Mouse (Mus musculus) embryonic facial prominence, embryonic 13.5 days (tissue): ENCODE results near the gene Gm11397. TPM values are rescaled to one million over a fixed set of nuclear protein-coding genes. Genes with fewer than 3 reads are reported as not detected.
"Not testable (repeated sequence)": the region's sequence is repeated elsewhere in the genome, so short reads cannot be mapped to it uniquely, and the experiment has no call there.

ENCODE experiments used
- ATAC-seq: fragments of 200-750 bp; cut with Nextera tagmentation; 2 replicates; pipeline ENCODE4 v1.8.0; 2017; ENCODE audit warnings: low read depth; ENCODE audit not compliant: insufficient number of reproducible peaks, insufficient read depth, low FRiP score, low TSS enrichment
- H3K27ac ChIP-seq: fragments of 300-500 bp; sonication (generic); 2 replicates; pipeline ENCODE4 v1.5.1; 2015; ENCODE audit warnings: moderate library complexity, mild to moderate bottlenecking, inconsistent platforms
- H3K27me3 ChIP-seq: fragments of 300-500 bp; sonication (generic); 2 replicates; pipeline ENCODE4 v1.6.1; 2015; ENCODE audit warnings: mild to moderate bottlenecking, inconsistent platforms
- H3K36me3 ChIP-seq: fragments of 300-500 bp; sonication (generic); 2 replicates; pipeline ENCODE4 v1.6.1; 2015; ENCODE audit warnings: mild to moderate bottlenecking, inconsistent platforms
- H3K4me1 ChIP-seq: fragments of 300-500 bp; sonication (generic); 2 replicates; pipeline ENCODE4 v1.6.1; 2015; ENCODE audit warnings: inconsistent platforms
- H3K4me2 ChIP-seq: fragments of 300-500 bp; sonication (generic); 2 replicates; pipeline ENCODE4 v1.6.1; 2015; ENCODE audit warnings: moderate library complexity, mild to moderate bottlenecking, inconsistent platforms
- H3K4me3 ChIP-seq: fragments of 300-500 bp; sonication (generic); 2 replicates; pipeline ENCODE4 v1.5.1; 2015; ENCODE audit warnings: mild to moderate bottlenecking, inconsistent platforms
- H3K9ac ChIP-seq: fragments of 300-500 bp; sonication (generic); 2 replicates; pipeline ENCODE4 v1.6.1; 2015; ENCODE audit warnings: mild to moderate bottlenecking, inconsistent platforms
- H3K9me3 ChIP-seq: fragments of 300-500 bp; sonication (generic); 2 replicates; pipeline ENCODE4 v1.6.1; 2016; ENCODE audit warnings: inconsistent platforms
- WGBS: fragments of 180-500 bp; shearing (Covaris S2); methylation state at CpG from one replicate; pipeline ENCODE4 v1.1.7; 2015; ENCODE audit warnings: mixed read lengths; 5-methylcytosine and 5-hydroxymethylcytosine counted together
- polyA plus RNA-seq: library from polyadenylated mRNA; unstranded; fragments of >200 nt; fragmentation: Nextera tagmentation; extraction: Ambion mirVana; gene quantifications from 2 replicates; pipeline ENCODE4 v1.2.1, GENCODE M21; 2015

Gm11397 gene
- not detected in 2 replicates for polyA plus RNA-seq

DNA sequence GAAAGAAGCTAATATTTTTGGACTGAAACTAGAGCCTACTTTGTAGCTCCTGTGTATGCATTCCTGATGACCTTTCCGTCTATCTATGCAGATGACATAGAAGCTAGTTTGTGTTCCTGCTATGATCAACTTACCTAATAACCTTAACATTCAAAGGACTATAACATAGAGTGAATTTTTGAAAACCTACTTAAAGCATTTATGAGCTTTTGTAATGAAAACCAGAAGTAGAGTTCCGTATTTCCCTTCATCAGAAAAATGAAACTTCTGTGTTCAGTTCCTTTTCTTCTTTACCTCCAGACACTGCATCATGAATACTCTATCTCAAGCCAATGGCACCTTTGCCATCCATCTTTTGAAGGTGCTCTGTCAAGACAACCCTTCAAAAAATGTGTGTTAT lies at the start of gene Gm11397:
Gene Gm11397, plus strand, starts transcription at position 301 of the 400 bp plus-strand sequence.
- H3K36me3 ChIP-seq, H3K4me3 ChIP-seq, H3K9me3 ChIP-seq, H3K27me3 ChIP-seq, H3K9ac ChIP-seq, ATAC-seq, H3K4me2 ChIP-seq, H3K4me1 ChIP-seq, H3K27ac ChIP-seq: not testable (repeated sequence)
- WGBS, result 70% methylated on average over 2 of the region's 2 CpGs

GRCm38 (mm10) chr13:33356666-33357065 lies 38.9 kb upstream of the Gm11397 start:
- not testable (repeated sequence) for H3K4me3 ChIP-seq, H3K4me1 ChIP-seq, H3K36me3 ChIP-seq, ATAC-seq, H3K9ac ChIP-seq, H3K27ac ChIP-seq, H3K27me3 ChIP-seq, H3K9me3 ChIP-seq, H3K4me2 ChIP-seq
- WGBS, result 100% methylated on average over 1 of the region's 1 CpGs

DNA sequence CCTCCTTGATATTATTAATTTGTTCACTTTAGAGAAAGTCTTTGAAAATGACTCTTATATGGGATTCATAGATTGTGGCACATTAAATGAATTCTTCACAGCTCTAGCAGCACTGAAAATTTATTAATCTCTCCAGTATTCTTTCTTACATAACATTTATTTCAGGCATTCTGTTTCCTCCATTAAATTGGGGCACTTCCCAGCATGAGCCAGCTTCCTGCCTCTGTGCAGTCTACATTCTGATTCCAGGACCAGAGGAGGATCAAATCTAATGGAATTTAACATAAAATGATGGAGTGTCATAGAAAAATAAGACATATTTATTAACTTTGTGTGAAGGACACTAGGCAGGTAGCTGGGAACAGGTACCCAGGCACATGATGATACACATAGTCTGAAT lies 37.2 kb downstream of the Gm11397 start:
- not testable (repeated sequence) for H3K27ac ChIP-seq, H3K4me3 ChIP-seq, H3K4me1 ChIP-seq, H3K9ac ChIP-seq, H3K4me2 ChIP-seq, H3K9me3 ChIP-seq, ATAC-seq, H3K36me3 ChIP-seq, H3K27me3 ChIP-seq

Other genes starting within 250 kb of the Gm11397 start
- not detected in 2 replicates for gene Serpinb9c, start 236.0 kb upstream of the Gm11397 start, polyA plus RNA-seq
- not detected in 2 replicates for gene Serpinb9d, start 202.8 kb upstream of the Gm11397 start, polyA plus RNA-seq
- not detected in 2 replicates for gene Serpinb9e, start 146.1 kb upstream of the Gm11397 start, polyA plus RNA-seq
- not detected in 2 replicates for gene Serpinb9f, start 71.7 kb upstream of the Gm11397 start, polyA plus RNA-seq
- not detected in 2 replicates for gene Serpinb9g, start 89.0 kb downstream of the Gm11397 start, polyA plus RNA-seq